Mouse (Mus musculus): ENCODE measurements around the gene Camp.

DNA sequence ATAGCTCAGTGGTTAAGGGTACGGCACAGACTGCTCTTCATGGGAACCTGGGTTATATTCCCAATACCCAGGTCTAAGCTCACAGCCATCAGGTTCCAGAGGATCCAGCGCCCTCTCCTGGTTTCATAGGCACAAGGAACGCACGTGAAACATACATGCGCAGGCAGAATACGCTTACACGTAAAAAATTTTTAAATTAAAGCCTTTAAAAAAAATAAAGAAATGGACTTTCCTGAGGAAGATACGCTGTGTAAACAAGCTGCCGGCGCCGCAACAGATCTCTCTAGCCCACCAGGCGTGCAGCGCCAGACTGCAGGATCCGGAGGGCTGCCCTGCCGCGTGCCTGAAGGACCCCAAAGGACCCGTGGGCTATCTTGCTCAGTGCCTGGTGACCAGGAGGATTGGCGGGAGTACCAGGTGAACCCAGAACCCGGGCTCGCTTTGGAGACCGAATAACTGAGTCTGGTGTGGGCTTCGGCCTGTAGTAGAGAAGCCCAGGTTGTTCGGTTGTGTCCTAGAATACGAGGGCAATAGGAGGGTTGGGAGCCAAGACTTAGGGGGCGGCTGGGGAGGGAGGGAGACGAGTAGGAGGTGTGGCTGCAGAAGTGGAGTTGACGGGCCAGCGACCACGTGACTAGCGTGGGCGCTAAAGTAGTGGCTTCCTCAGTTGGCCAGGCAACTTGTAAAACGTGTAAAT is 16.9 kb downstream of the Camp start, which contains the start of gene Nme6:
- peak; percentile 74 for TF ChIP-seq CTCF (IDR thresholded peaks at IDR 0.05; ENCODE audit: low read depth)
- no peak for TF ChIP-seq EP300 (IDR thresholded peaks at IDR 0.05; ENCODE audit: low read depth)
